Mouse (Mus musculus) ES-E14 (cell line): ENCODE measurements around the gene Sdc4. TPM values are rescaled to one million over a fixed set of nuclear protein-coding genes. Genes with fewer than 3 reads are reported as not detected.
A peak's percentile ranks its signal among the peaks of the same experiment; 100 is the strongest.

Source experiments
- DNase-seq: peaks from one replicate; pipeline ENCODE4 v3.0.0-alpha.2; 2013; ENCODE audit warnings: low read depth, low spot score
- H3K27ac ChIP-seq: 2 replicates; pipeline ENCODE4 v1.5.1; 2012; ENCODE audit warnings: low read depth, mild to moderate bottlenecking, low read length, moderate library complexity, mixed read lengths; ENCODE audit not compliant: poor library complexity, insufficient read depth, severe bottlenecking
- H3K36me3 ChIP-seq: 2 replicates; pipeline ENCODE4 v1.6.1; 2012; ENCODE audit warnings: mild to moderate bottlenecking, low read length, moderate library complexity, mixed read lengths; ENCODE audit not compliant: control insufficient read depth, poor library complexity, insufficient read depth, severe bottlenecking
- H3K4me1 ChIP-seq, 2 experiments: fragments of 150-350 bp in 1 of 2; sonication (generic) in 1 of 2; 2 replicates each; pipeline ENCODE4 v1.6.1; 2012; ENCODE audit warnings: low read length in 2 of 2, mild to moderate bottlenecking in 1 of 2, mixed read lengths in 1 of 2; ENCODE audit not compliant: control insufficient read depth in 2 of 2, insufficient read depth in 2 of 2, poor library complexity in 1 of 2
- H3K4me3 ChIP-seq, 2 experiments: fragments of 150-350 bp in 1 of 2; sonication (generic) in 1 of 2; 2 replicates each; pipeline ENCODE4 v1.5.1; 2012; ENCODE audit warnings: low read length in 2 of 2, low read depth in 1 of 2, mild to moderate bottlenecking in 1 of 2, mixed read lengths in 1 of 2; ENCODE audit not compliant: insufficient read depth in 1 of 2, poor library complexity in 1 of 2, severe bottlenecking in 1 of 2
- H3K9ac ChIP-seq: 2 replicates; pipeline ENCODE4 v1.6.1; 2012; ENCODE audit warnings: low read depth, mild to moderate bottlenecking, low read length, mixed read lengths; ENCODE audit not compliant: poor library complexity, insufficient read depth, severe bottlenecking
- H3K9me3 ChIP-seq: fragments of 150-350 bp; sonication (generic); 2 replicates; pipeline ENCODE4 v1.6.1; 2012; ENCODE audit warnings: low read depth, mild to moderate bottlenecking, low read length; ENCODE audit not compliant: control insufficient read depth, insufficient read depth
- CHD2 ChIP-seq: IDR thresholded peaks from 2 replicates; pipeline ENCODE4 v1.6.1; 2014; ENCODE audit warnings: mild to moderate bottlenecking, low read depth, low read length, inconsistent platforms
- HCFC1 ChIP-seq: IDR thresholded peaks from 2 replicates; pipeline ENCODE4 v1.6.1; 2012; ENCODE audit warnings: low read length, inconsistent platforms, borderline replicate concordance; ENCODE audit not compliant: insufficient read depth
- MAFK ChIP-seq: IDR thresholded peaks from 2 replicates; pipeline ENCODE4 v1.6.1; 2014; ENCODE audit warnings: mild to moderate bottlenecking, low read depth, low read length, inconsistent platforms; ENCODE audit not compliant: insufficient read depth
- ZC3H11A ChIP-seq: IDR thresholded peaks from 2 replicates; pipeline ENCODE4 v1.6.1; 2012; ENCODE audit warnings: low read depth, mild to moderate bottlenecking, inconsistent platforms, low read length, borderline replicate concordance
- ZNF384 ChIP-seq: IDR thresholded peaks from 2 replicates; pipeline ENCODE4 v1.6.1; 2012; ENCODE audit warnings: low read depth, low read length, inconsistent platforms
- in situ Hi-C, 2 experiments: fragments of 600-800 bp; cut with MboI; formaldehyde crosslinking; loops; one replicate each; pipeline ENCODE4 v1.15.1; 2025; ENCODE audit warnings: low sequenced_read_pairs in 2 of 2, inconsistent platforms in 1 of 2; ENCODE audit not compliant: unreplicated experiment in 2 of 2
- total RNA-seq: library from RNA; depleted of rRNA; stranded (reverse); fragments of 300-350 nt; gene quantifications from 2 replicates; pipeline ENCODE4 v1.2.3, GENCODE M21; 2012; rRNA removed

Sdc4 gene
- total RNA-seq, 1 experiment, result 102 TPM

DNA sequence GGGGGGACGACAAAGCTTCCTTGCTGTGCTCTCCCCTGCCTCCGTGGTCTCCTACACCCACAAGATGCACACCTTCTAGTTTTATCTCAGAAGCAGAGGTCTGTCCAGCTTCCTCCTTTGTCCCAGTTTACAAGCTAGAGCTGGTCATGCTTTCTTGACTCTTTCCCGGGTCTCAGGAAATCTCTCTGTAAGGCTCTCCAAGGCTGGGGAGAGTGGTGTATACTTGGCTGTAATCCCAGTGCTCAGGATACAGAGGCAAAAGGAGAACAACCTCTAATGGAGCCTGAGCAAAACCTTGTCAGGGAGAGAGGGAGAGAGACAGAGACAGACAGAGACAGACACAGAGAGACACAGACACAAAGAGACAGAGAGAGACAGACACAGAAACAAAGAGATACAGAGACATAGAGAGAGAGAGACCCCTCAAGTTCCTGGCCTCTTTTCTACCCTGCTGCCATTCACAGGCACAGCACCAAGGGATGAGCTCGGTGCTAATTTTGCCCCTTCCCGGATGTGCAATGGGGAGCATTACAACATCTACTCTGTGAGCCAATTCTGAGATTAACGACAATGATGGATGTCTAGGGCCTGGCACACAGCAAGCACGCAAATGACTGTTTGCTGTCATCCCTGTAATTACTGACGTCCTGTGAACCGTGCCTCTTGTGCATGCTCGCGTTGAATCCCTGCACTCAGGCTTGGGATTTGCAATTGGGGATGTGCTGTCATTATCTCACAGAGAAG lies 59.9 kb downstream of the Sdc4 start:
- Histone ChIP-seq H3K4me1 (no peaks in the 10 kb centered on the region), H3K36me3 (no peaks in the 10 kb centered on the region), H3K9me3 (no peaks in the 10 kb centered on the region), H3K4me3 (no peak overlapping the region), H3K9ac (no peak overlapping the region), H3K27ac (no peak overlapping the region)
- no peak for DNase-seq
- TF ChIP-seq CHD2 (no peak), ZNF384 (no peak), MAFK (no peak), HCFC1 (no peak), ZC3H11A (no peak)
- in situ Hi-C loops, result no loop called here

- in situ Hi-C loops, result no loop called here
- no peaks in the 10 kb centered on the region for H3K4me1 ChIP-seq
- H3K9me3 ChIP-seq, result no peaks in the 10 kb centered on the region
- no peak for DNase-seq
- H3K4me3 ChIP-seq, result no peak overlapping the region
- H3K9ac ChIP-seq, result no peak overlapping the region
- no peak overlapping the region for H3K27ac ChIP-seq
- no peaks in the 10 kb centered on the region for H3K36me3 ChIP-seq
- TF ChIP-seq MAFK (no peak), ZC3H11A (no peak), HCFC1 (no peak), CHD2 (no peak), ZNF384 (no peak)
Observed at GRCm38 (mm10) chr2:164382971-164383370, 60.7 kb downstream of the Sdc4 start.

DNA sequence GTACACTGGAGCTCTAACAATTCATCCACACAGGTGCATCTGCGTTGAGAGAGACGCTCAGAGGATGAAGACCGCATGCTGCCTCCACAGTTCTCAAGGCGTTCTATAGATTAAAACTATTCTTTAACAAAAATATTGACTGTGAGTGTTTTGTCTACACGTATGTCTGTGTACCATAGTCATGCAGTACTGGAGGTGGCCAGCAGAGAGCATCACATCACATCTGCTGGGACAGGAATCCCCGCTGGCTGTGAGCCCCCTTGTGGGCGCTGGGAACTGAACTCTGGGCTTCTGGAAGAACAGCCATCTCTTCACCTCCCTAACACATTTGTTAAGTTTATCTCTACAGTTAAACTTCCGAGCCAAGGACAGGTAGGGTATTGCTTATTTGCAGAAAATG lies 62.0 kb downstream of the Sdc4 start:
- no peaks in the 10 kb centered on the region for H3K4me1 ChIP-seq
- DNase-seq, result peak; percentile 78
- no peaks in the 10 kb centered on the region for H3K36me3 ChIP-seq
- no peaks in the 10 kb centered on the region for H3K9me3 ChIP-seq
- no peak overlapping the region for H3K4me3 ChIP-seq
- in situ Hi-C loops, result no loop called here
- H3K9ac ChIP-seq, result no peak overlapping the region
- H3K27ac ChIP-seq, result no peak overlapping the region
- no peak for TF ChIP-seq CHD2
- TF ChIP-seq HCFC1, result 0 out of 2 replicates have a peak, but pooled peaks have one; percentile 44
- TF ChIP-seq MAFK, result no peak
- 0 out of 2 replicates have a peak, but pooled peaks have one; percentile 32 for TF ChIP-seq ZNF384
- no peak for TF ChIP-seq ZC3H11A

DNA sequence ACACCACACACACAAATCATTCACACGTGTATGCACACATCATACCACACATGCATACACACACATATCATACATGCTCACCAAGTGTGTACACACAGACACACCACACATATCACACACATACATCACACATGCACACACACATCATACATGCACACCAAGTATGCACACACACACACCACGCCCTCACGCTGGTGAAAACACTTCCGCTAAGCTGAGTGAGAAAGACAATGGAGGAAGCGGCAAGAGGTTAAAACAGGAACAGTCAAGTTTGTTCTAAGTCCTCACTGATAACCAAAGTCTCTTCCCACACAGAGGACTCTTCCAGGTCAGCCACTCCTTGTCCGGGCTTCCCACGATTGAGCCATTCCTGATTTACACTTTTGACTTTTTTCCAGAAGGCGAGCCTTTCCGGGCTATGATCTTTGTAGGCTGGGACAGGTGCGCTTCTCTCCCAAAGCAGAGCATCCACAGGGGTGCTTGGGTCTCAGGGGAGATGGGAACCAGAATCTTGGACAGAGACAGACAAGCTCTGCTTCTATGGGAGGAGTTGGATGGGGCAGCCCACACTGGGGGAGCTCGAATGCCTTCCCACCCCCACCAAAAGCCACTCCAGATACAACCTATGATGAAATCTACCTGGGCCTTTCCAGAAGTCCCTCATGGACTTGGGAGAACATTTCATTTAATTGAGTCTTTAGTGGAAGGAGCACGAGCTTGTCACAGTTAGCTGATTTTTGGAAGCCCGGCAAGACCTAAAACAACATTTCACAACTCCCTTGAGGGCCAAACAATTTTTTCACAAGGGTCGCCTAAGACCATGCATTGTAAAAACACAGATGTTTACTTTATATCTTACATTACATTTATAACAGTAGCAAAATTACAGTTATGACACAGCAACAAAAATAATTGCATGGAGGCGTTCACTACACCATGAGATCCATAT lies 65.9 kb downstream of the Sdc4 start:
- H3K4me1 ChIP-seq, result no peaks in the 10 kb centered on the region
- TF ChIP-seq HCFC1, result no peak
- no peaks in the 10 kb centered on the region for H3K36me3 ChIP-seq
- in situ Hi-C loops, result no loop called here
- H3K9ac ChIP-seq, result no peak overlapping the region
- no peaks in the 10 kb centered on the region for H3K9me3 ChIP-seq
- H3K27ac ChIP-seq, result no peak overlapping the region
- no peak for DNase-seq
- H3K4me3 ChIP-seq, result no peak overlapping the region

Other genes starting within 250 kb of the Sdc4 start
- gene Wfdc15a, start 243.8 kb downstream of the Sdc4 start, total RNA-seq, result 4.4 and 11.9 TPM in 2 replicates
- gene Wfdc15b, start 222.2 kb downstream of the Sdc4 start, total RNA-seq, result not detected in 2 replicates
- gene Svs2, start 205.4 kb downstream of the Sdc4 start, total RNA-seq, result not detected in 2 replicates
- gene Svs3b, start 187.2 kb downstream of the Sdc4 start, total RNA-seq, result not detected in 2 replicates
- not detected in 2 replicates for gene Svs4, start 165.4 kb downstream of the Sdc4 start, total RNA-seq
- not detected in 2 replicates for gene Svs3a, start 154.6 kb downstream of the Sdc4 start, total RNA-seq
- gene Svs6, start 127.1 kb downstream of the Sdc4 start, total RNA-seq, result not detected in 2 replicates
- not detected in 2 replicates for gene Svs5, start 111.1 kb downstream of the Sdc4 start, total RNA-seq
- gene Slpi, start 54.8 kb downstream of the Sdc4 start, total RNA-seq, result not detected in 2 replicates
- 0.04 TPM in 1 of 2 replicates, not detected in the other for gene Rbpjl, start 40.7 kb downstream of the Sdc4 start, total RNA-seq
- gene Matn4, start 38.7 kb downstream of the Sdc4 start, total RNA-seq, result 1.7 and 2.3 TPM in 2 replicates
- 47.6 and 51.1 TPM in 2 replicates for gene Sys1, start 13.1 kb upstream of the Sdc4 start, total RNA-seq
- 2.1 TPM in 1 of 2 replicates, not detected in the other for gene Gm20458, start 17.1 kb upstream of the Sdc4 start, total RNA-seq
- 0.22 and 0.26 TPM in 2 replicates for gene Trp53tg5, start 29.8 kb upstream of the Sdc4 start, total RNA-seq
- gene Dbndd2, start 42.2 kb upstream of the Sdc4 start, total RNA-seq, result 2.9 and 4.2 TPM in 2 replicates
- gene Pigt, start 53.6 kb upstream of the Sdc4 start, total RNA-seq, result 57.2 and 97.3 TPM in 2 replicates
- gene Wfdc2, start 118.5 kb upstream of the Sdc4 start, total RNA-seq, result 41.5 and 58.4 TPM in 2 replicates
- not detected in 2 replicates for gene Spint3, start 129.6 kb upstream of the Sdc4 start, total RNA-seq
- not detected in 2 replicates for gene Wfdc6a, start 141.6 kb upstream of the Sdc4 start, total RNA-seq
- not detected in 2 replicates for gene Eppin, start 149.7 kb upstream of the Sdc4 start, total RNA-seq
- gene Wfdc6b, start 169.6 kb upstream of the Sdc4 start, total RNA-seq, result not detected in 2 replicates
- not detected in 2 replicates for gene Wfdc8, start 169.7 kb upstream of the Sdc4 start, total RNA-seq
- gene Wfdc16, start 194.9 kb upstream of the Sdc4 start, total RNA-seq, result not detected in 2 replicates
- 0.98 and 3.1 TPM in 2 replicates for gene Wfdc10, start 212.2 kb upstream of the Sdc4 start, total RNA-seq
- not detected in 2 replicates for gene Wfdc9, start 212.7 kb upstream of the Sdc4 start, total RNA-seq
- gene Wfdc11, start 230.2 kb upstream of the Sdc4 start, total RNA-seq, result not detected in 2 replicates
- not detected in 2 replicates for gene Wfdc13, start 241.2 kb upstream of the Sdc4 start, total RNA-seq